Mouse (Mus musculus) ovary, postnatal 14 days (tissue): ENCODE data around the gene 1700023F06Rik.

Source experiments
- DNase-seq: peaks from one replicate; pipeline ENCODE4 v3.0.0; 2022; ENCODE audit warnings: low spot score

1700023F06Rik gene

GRCm38 (mm10) chr11:103161449-103161848, 46.9 kb downstream of the 1700023F06Rik start:
- DNase-seq: no peak

DNA sequence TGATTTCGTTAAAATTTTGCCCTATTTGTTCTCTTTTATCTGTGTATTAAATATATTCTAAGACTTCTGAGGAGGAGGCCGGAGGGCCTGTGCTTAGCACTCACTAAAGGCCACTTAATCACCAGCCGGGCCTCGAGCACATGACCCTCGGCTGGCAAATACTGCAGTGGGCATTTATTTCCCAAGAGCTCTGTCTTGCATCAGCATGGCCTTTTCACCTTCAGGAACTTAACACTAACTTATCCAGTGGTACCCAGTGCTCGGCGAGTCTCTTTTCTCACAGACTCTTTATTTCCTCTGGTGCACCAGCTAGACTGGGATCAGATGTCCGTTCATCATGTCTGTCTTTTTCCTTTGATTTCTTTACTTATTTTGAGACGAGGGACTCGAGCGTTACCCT, 47.6 kb downstream of the 1700023F06Rik start:
- DNase-seq: no peak

DNA sequence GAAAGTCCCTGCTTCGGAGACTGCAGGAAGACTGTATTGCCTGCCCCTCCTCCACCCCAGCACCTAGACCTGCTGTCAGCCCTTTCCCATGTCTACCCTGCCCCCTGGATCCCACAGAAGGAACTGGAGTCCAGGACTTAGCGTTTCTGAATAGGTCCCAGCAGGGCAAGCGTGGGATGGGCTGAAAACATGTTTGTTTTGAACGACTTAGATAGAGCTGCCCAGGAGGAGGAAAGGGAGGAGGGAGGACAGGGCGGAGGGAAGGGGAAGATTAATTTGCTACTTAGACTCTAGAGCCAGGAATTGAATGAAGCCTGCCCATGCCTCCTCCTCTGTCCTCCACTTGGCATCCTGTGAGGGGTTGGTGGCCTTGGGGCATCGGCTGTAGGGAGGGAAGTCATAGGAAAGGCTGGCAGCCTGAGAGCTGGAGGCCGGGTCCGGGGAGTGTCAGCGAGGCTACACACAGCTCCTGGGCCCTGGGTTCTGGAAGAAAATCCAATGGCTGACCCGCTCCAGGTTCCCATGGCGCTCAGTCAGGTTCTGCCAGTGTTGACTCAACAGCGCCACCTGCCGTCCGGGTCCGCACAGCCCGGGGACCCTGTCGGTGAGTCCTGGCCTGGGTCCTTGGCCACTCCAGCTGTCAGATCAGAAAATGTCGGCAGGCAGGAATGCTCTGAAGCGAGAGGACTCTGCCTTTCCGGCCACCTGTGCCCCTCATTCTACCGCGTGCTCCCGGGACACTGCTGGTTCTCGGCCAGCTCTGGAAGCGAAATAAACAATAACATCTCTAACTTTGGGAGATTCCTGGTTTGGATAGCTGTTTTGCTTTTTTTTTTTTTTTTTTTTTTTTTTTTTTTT, 49.5 kb downstream of the 1700023F06Rik start:
- peak; percentile 99 for DNase-seq

DNA sequence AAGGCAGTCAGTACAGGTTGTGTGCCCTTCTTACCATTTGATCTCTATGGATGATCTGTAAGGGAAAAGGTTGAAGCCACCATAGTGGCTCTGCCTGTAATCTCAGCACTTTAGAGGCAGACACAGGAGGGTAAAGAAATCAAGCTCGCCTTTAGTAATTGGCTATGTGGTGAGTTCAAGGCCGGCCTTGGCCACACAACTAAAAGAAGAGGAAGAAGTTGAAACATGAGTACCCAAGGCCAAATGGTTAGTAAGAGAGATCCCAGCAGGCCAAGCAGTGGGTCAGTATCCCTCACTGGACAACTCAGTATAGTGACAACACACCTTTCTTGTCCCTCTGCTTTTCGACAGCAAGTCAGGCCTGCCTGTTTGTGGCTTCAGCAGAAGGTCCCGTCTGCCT, 58.6 kb downstream of the 1700023F06Rik start:
- no peak for DNase-seq
